Comparison of ENCODE assay signal across 18 mouse cellular contexts in genomic region chr3:87643453-87643852, GRCm38 (mm10).
"Had no signal": no experiment of that assay in that cellular context is flagged by ENCODE, and none has a peak within 500 bp of the region (broad histone marks: within the 10 kb centered on the region; RNA-seq: fewer than 3 reads in every experiment).

No protein-coding gene starts in this region.

- H3K9ac ChIP-seq: liver, embryonic 13.5 days; neural tube, embryonic 12.5 days; neural tube, embryonic 15.5 days had no signal

- DNase-seq: kidney, postnatal 25 days; layer of hippocampus, adult 9-11 months; liver, embryonic 13.5 days; lung, adult 2 months; lung, postnatal 14 days; lung, postnatal 4 days; right cerebral cortex, adult 18-20 months; right cerebral cortex, postnatal 14 days; right cerebral cortex, postnatal 4 days; thymus, adult 2 months; thymus, postnatal 14 days; thymus, postnatal 4 days had no signal

- H3K27ac ChIP-seq: kidney, postnatal 0 days; layer of hippocampus, adult 2 months; liver, embryonic 13.5 days; neural tube, embryonic 12.5 days; neural tube, embryonic 15.5 days; stomach, postnatal 0 days had no signal

- H3K4me3 ChIP-seq: layer of hippocampus, adult 2 months; liver, embryonic 13.5 days; neural tube, embryonic 12.5 days; neural tube, embryonic 15.5 days had no signal

- H3K36me3 ChIP-seq: liver, embryonic 13.5 days; neural tube, embryonic 15.5 days had no signal

- H3K27me3 ChIP-seq: liver, embryonic 13.5 days; neural tube, embryonic 12.5 days; neural tube, embryonic 15.5 days had no signal

- H3K9me3 ChIP-seq: liver, embryonic 13.5 days; neural tube, embryonic 12.5 days; neural tube, embryonic 15.5 days had no signal

- H3K4me2 ChIP-seq: liver, embryonic 13.5 days; midbrain, embryonic 11.5 days; neural tube, embryonic 12.5 days; neural tube, embryonic 15.5 days had no signal

- H3K4me1 ChIP-seq: liver, embryonic 13.5 days; neural tube, embryonic 12.5 days had no signal
